Mouse (Mus musculus): ENCODE measurements around the gene Il1b. TPM values are rescaled to one million over a fixed set of nuclear protein-coding genes. Genes with fewer than 3 reads are reported as not detected.

The Il1b gene
- 0.08 and 0.15 TPM in 2 replicates for polyA plus RNA-seq (2012; rRNA removed)

GRCm38 (mm10) chr2:129371039-129371438 is at the start of gene Il1b:
TSS of gene Il1b (minus strand) at chr2:129371139.
- WGBS: 89% methylated on average over 3 of the region's 3 CpGs
- no peak for DNase-seq
- Histone ChIP-seq H3K4me3 (replicated peaks; ENCODE audit: insufficient read depth, low read depth, low read length) (no peak within 1 kb of the TSS), H3K4me1 (ENCODE audit: control insufficient read depth, insufficient read depth, low read length) (no peaks in the 10 kb centered on the region), H3K27ac (ENCODE audit: insufficient read depth, low read length) (no peak within 1 kb of the TSS), H3K27me3 (ENCODE audit: control insufficient read depth, insufficient read depth, low read length) (no peaks in the 10 kb centered on the region)
- TF ChIP-seq CTCF (IDR thresholded peaks at IDR 0.05; ENCODE audit: borderline replicate concordance, insufficient read depth, low read depth, low read length): no peak
- TF ChIP-seq POLR2A (IDR thresholded peaks at IDR 0.05; ENCODE audit: borderline replicate concordance, insufficient read depth, low read length): no peak

- WGBS: 84% methylated on average over 3 of the region's 3 CpGs
- DNase-seq: no peak
- Histone ChIP-seq H3K4me3 (replicated peaks; ENCODE audit: insufficient read depth, low read depth, low read length) (no peak overlapping the region), H3K4me1 (ENCODE audit: control insufficient read depth, insufficient read depth, low read length) (peaks cover 5% of the 10 kb centered on the region; the same call in 1 of the 2 replicates), H3K27me3 (ENCODE audit: control insufficient read depth, insufficient read depth, low read length) (no peaks in the 10 kb centered on the region; the same call in 1 of the 2 replicates), H3K27ac (ENCODE audit: insufficient read depth, low read length) (no peak overlapping the region)
- TF ChIP-seq CTCF (IDR thresholded peaks at IDR 0.05; ENCODE audit: borderline replicate concordance, insufficient read depth, low read depth, low read length): no peak
- no peak for TF ChIP-seq POLR2A (IDR thresholded peaks at IDR 0.05; ENCODE audit: borderline replicate concordance, insufficient read depth, low read length)
Observed at GRCm38 (mm10) chr2:129419361-129419880, 48.5 kb upstream of the Il1b start.

GRCm38 (mm10) chr2:129414593-129414992 is 43.7 kb upstream of the Il1b start:
- 84% methylated on average over 3 of the region's 3 CpGs for WGBS
- Histone ChIP-seq H3K4me3 (replicated peaks; ENCODE audit: insufficient read depth, low read depth, low read length) (no peak overlapping the region), H3K27ac (ENCODE audit: insufficient read depth, low read length) (no peak overlapping the region), H3K27me3 (ENCODE audit: control insufficient read depth, insufficient read depth, low read length) (no peaks in the 10 kb centered on the region), H3K4me1 (ENCODE audit: control insufficient read depth, insufficient read depth, low read length) (peaks cover 4% of the 10 kb centered on the region; the same call in 1 of the 2 replicates)
- DNase-seq: no peak
- TF ChIP-seq CTCF (IDR thresholded peaks at IDR 0.05; ENCODE audit: borderline replicate concordance, insufficient read depth, low read depth, low read length) (no peak), POLR2A (IDR thresholded peaks at IDR 0.05; ENCODE audit: borderline replicate concordance, insufficient read depth, low read length) (no peak)

GRCm38 (mm10) chr2:129413488-129413887 is 42.5 kb upstream of the Il1b start:
- TF ChIP-seq POLR2A (IDR thresholded peaks at IDR 0.05; ENCODE audit: borderline replicate concordance, insufficient read depth, low read length) (no peak), CTCF (IDR thresholded peaks at IDR 0.05; ENCODE audit: borderline replicate concordance, insufficient read depth, low read depth, low read length) (no peak)
- Histone ChIP-seq H3K4me3 (replicated peaks; ENCODE audit: insufficient read depth, low read depth, low read length) (no peak overlapping the region), H3K27me3 (ENCODE audit: control insufficient read depth, insufficient read depth, low read length) (no peaks in the 10 kb centered on the region), H3K4me1 (ENCODE audit: control insufficient read depth, insufficient read depth, low read length) (peaks cover 4% of the 10 kb centered on the region; the same call in 1 of the 2 replicates), H3K27ac (ENCODE audit: insufficient read depth, low read length) (no peak overlapping the region)
- 59% methylated on average over 6 of the region's 6 CpGs for WGBS
- peak in 1 of 2 experiments; percentile 25 for DNase-seq

- DNase-seq: no peak
- peaks cover 4% of the 10 kb centered on the region; the same call in 1 of the 2 replicates for H3K4me1 ChIP-seq (ENCODE audit: control insufficient read depth, insufficient read depth, low read length)
- no peak overlapping the region for H3K27ac ChIP-seq (ENCODE audit: insufficient read depth, low read length)
- no peak for TF ChIP-seq POLR2A (IDR thresholded peaks at IDR 0.05; ENCODE audit: borderline replicate concordance, insufficient read depth, low read length)
- TF ChIP-seq CTCF (IDR thresholded peaks at IDR 0.05; ENCODE audit: borderline replicate concordance, insufficient read depth, low read depth, low read length): no peak
- H3K4me3 ChIP-seq (replicated peaks; ENCODE audit: insufficient read depth, low read depth, low read length): no peak overlapping the region
- H3K27me3 ChIP-seq (ENCODE audit: control insufficient read depth, insufficient read depth, low read length): no peaks in the 10 kb centered on the region
- WGBS: 76% methylated on average over 3 of the region's 3 CpGs
Observed at GRCm38 (mm10) chr2:129411651-129412050, 40.7 kb upstream of the Il1b start.

GRCm38 (mm10) chr2:129410344-129410743 is 39.4 kb upstream of the Il1b start:
- TF ChIP-seq POLR2A (IDR thresholded peaks at IDR 0.05; ENCODE audit: borderline replicate concordance, insufficient read depth, low read length) (no peak), CTCF (IDR thresholded peaks at IDR 0.05; ENCODE audit: borderline replicate concordance, insufficient read depth, low read depth, low read length) (no peak)
- H3K4me3 ChIP-seq (replicated peaks; ENCODE audit: insufficient read depth, low read depth, low read length): no peak overlapping the region
- no peak for DNase-seq
- WGBS: 94% methylated on average over 7 of the region's 7 CpGs
- H3K4me1 ChIP-seq (ENCODE audit: control insufficient read depth, insufficient read depth, low read length): peaks cover 4% of the 10 kb centered on the region; the same call in 1 of the 2 replicates
- H3K27ac ChIP-seq (ENCODE audit: insufficient read depth, low read length): no peak overlapping the region
- no peaks in the 10 kb centered on the region for H3K27me3 ChIP-seq (ENCODE audit: control insufficient read depth, insufficient read depth, low read length)

GRCm38 (mm10) chr2:129408476-129408875 is 37.5 kb upstream of the Il1b start:
- TF ChIP-seq POLR2A (IDR thresholded peaks at IDR 0.05; ENCODE audit: borderline replicate concordance, insufficient read depth, low read length) (no peak), CTCF (IDR thresholded peaks at IDR 0.05; ENCODE audit: borderline replicate concordance, insufficient read depth, low read depth, low read length) (peak; percentile 71)
- 15% methylated on average over 18 of the region's 18 CpGs for WGBS

GRCm38 (mm10) chr2:129407596-129407995 is 36.7 kb upstream of the Il1b start:
- Histone ChIP-seq H3K27ac (ENCODE audit: insufficient read depth, low read length) (no peak overlapping the region), H3K4me3 (replicated peaks; ENCODE audit: insufficient read depth, low read depth, low read length) (no peak overlapping the region), H3K27me3 (ENCODE audit: control insufficient read depth, insufficient read depth, low read length) (no peaks in the 10 kb centered on the region), H3K4me1 (ENCODE audit: control insufficient read depth, insufficient read depth, low read length) (no peaks in the 10 kb centered on the region)
- DNase-seq: no peak
- no peak for TF ChIP-seq POLR2A (IDR thresholded peaks at IDR 0.05; ENCODE audit: borderline replicate concordance, insufficient read depth, low read length)
- TF ChIP-seq CTCF (IDR thresholded peaks at IDR 0.05; ENCODE audit: borderline replicate concordance, insufficient read depth, low read depth, low read length): no peak
- 93% methylated on average over 13 of the region's 13 CpGs for WGBS

More at GRCm38 (mm10) chr2:129408476-129408875, 37.5 kb upstream of the Il1b start:
- peaks cover 2% of the 10 kb centered on the region; the same call in 1 of the 2 replicates for H3K4me1 ChIP-seq (ENCODE audit: control insufficient read depth, insufficient read depth, low read length)
- H3K27me3 ChIP-seq (ENCODE audit: control insufficient read depth, insufficient read depth, low read length): no peaks in the 10 kb centered on the region
- no peak overlapping the region for H3K4me3 ChIP-seq (replicated peaks; ENCODE audit: insufficient read depth, low read depth, low read length)
- H3K27ac ChIP-seq (ENCODE audit: insufficient read depth, low read length): no peak overlapping the region
- peak; percentile 56 to 61 for DNase-seq
